Mouse (Mus musculus) lung, postnatal 4 days (tissue): ENCODE results near the gene Mrm3.

Experiments used
- DNase-seq, 2 experiments: peaks; one replicate each; pipeline ENCODE4 v3.0.0; 2021

The Mrm3 gene

GRCm38 (mm10) chr11:76290367-76290766 is 46.9 kb downstream of the Mrm3 start:
- no peak for DNase-seq

GRCm38 (mm10) chr11:76291960-76292359 is 48.4 kb downstream of the Mrm3 start:
- DNase-seq, result no peak

- DNase-seq, result peak; percentile 68
Observed at GRCm38 (mm10) chr11:76292398-76292797, 48.9 kb downstream of the Mrm3 start.

GRCm38 (mm10) chr11:76292831-76293230 is 49.3 kb downstream of the Mrm3 start:
- DNase-seq, result peak; percentile 62 to 63

GRCm38 (mm10) chr11:76294078-76294477 is 50.6 kb downstream of the Mrm3 start:
- no peak for DNase-seq

- no peak for DNase-seq
Observed at GRCm38 (mm10) chr11:76294836-76295235, 51.3 kb downstream of the Mrm3 start.

- no peak for DNase-seq
Observed at GRCm38 (mm10) chr11:76297252-76297651, 53.7 kb downstream of the Mrm3 start.

GRCm38 (mm10) chr11:76298457-76299000 is 55.0 kb downstream of the Mrm3 start:
- DNase-seq, result peak in 1 of 2 experiments; percentile 53
